Mouse (Mus musculus) v-Abl transformed pro-B cells (cell line): ENCODE data around the gene Taf3.

Source experiments
- in situ Hi-C, 2 experiments: fragments of 400-800 bp; cut with MboI; formaldehyde crosslinking; loops; one replicate each; pipeline ENCODE4 v1.15.1; 2025; ENCODE audit not compliant: unreplicated experiment in 2 of 2

Taf3 gene

GRCm38 (mm10) chr2:9965608-9966007, 82.8 kb downstream of the Taf3 start:
- in situ Hi-C loops: no loop called here

- in situ Hi-C loops: no loop called here
Observed at GRCm38 (mm10) chr2:9962871-9963270, 85.5 kb downstream of the Taf3 start.

GRCm38 (mm10) chr2:9961708-9962107, 86.7 kb downstream of the Taf3 start:
- in situ Hi-C loops: no loop called here

- in situ Hi-C loops: no loop called here
Observed at GRCm38 (mm10) chr2:9958011-9958410, 90.4 kb downstream of the Taf3 start.

GRCm38 (mm10) chr2:9956546-9956945, 91.8 kb downstream of the Taf3 start:
- in situ Hi-C loops: no loop called here

GRCm38 (mm10) chr2:9955576-9956535, 92.5 kb downstream of the Taf3 start:
- in situ Hi-C loops: no loop called here

GRCm38 (mm10) chr2:9946739-9947138, 101.7 kb downstream of the Taf3 start:
- in situ Hi-C loops: no loop called here

GRCm38 (mm10) chr2:9945611-9946010, 102.8 kb downstream of the Taf3 start:
- in situ Hi-C loops: no loop called here

GRCm38 (mm10) chr2:9943011-9943410, 105.4 kb downstream of the Taf3 start:
- in situ Hi-C loops: no loop called here

- in situ Hi-C loops: no loop called here
Observed at GRCm38 (mm10) chr2:9939250-9939649, 109.1 kb downstream of the Taf3 start.

GRCm38 (mm10) chr2:9935965-9936364, 112.4 kb downstream of the Taf3 start:
- in situ Hi-C loops: no loop called here

- in situ Hi-C loops: no loop called here
Observed at GRCm38 (mm10) chr2:9926905-9927283, 121.5 kb downstream of the Taf3 start.

- in situ Hi-C loops: no loop called here
Observed at GRCm38 (mm10) chr2:9926194-9926904, 122.0 kb downstream of the Taf3 start.

- in situ Hi-C loops: no loop called here
Observed at GRCm38 (mm10) chr2:9918691-9919471, 129.5 kb downstream of the Taf3 start.

- in situ Hi-C loops: no loop called here
Observed at GRCm38 (mm10) chr2:9917602-9918001, 130.8 kb downstream of the Taf3 start.

GRCm38 (mm10) chr2:9905995-9906394, 142.4 kb downstream of the Taf3 start:
- in situ Hi-C loops: no loop called here

- in situ Hi-C loops: no loop called here
Observed at GRCm38 (mm10) chr2:9903854-9904560, 144.4 kb downstream of the Taf3 start.

GRCm38 (mm10) chr2:9897846-9898245, 150.6 kb downstream of the Taf3 start:
- in situ Hi-C loops: loop anchor here (10.0 to 25.0 kb wide), 2 partner anchors 389 to 397 kb away; no protein-coding TSS in a partner anchor

GRCm38 (mm10) chr2:9896097-9896770, 152.2 kb downstream of the Taf3 start:
- in situ Hi-C loops: loop anchor here (10.0 to 25.0 kb wide), 2 partner anchors 391 to 399 kb away; no protein-coding TSS in a partner anchor
